Mouse (Mus musculus) neural tube, embryonic 12.5 days (tissue): ENCODE data around the gene Zfp282. TPM values are rescaled to one million over a fixed set of nuclear protein-coding genes. Genes with fewer than 3 reads are reported as not detected.

ENCODE experiments used
- ATAC-seq: fragments of 200-750 bp; cut with Nextera tagmentation; 2 replicates; pipeline ENCODE4 v1.8.0; 2017; ENCODE audit warnings: low read depth, mild to moderate bottlenecking, moderate TSS enrichment, moderate library complexity; ENCODE audit not compliant: low FRiP score
- H3K27ac ChIP-seq: fragments of 300-500 bp; sonication (generic); 2 replicates; pipeline ENCODE4 v1.5.1; 2016
- H3K27me3 ChIP-seq: fragments of 300-500 bp; sonication (generic); replicated peaks from 2 replicates; pipeline ENCODE4 v1.6.1; 2016; ENCODE audit warnings: mild to moderate bottlenecking
- H3K36me3 ChIP-seq: fragments of 300-500 bp; sonication (generic); 2 replicates; pipeline ENCODE4 v1.6.1; 2016; ENCODE audit warnings: mild to moderate bottlenecking
- H3K4me1 ChIP-seq: fragments of 300-500 bp; sonication (generic); 2 replicates; pipeline ENCODE4 v1.6.1; 2016
- H3K4me2 ChIP-seq: fragments of 300-500 bp; sonication (generic); replicated peaks from 2 replicates; pipeline ENCODE4 v1.6.1; 2016; ENCODE audit warnings: mild to moderate bottlenecking
- H3K4me3 ChIP-seq: fragments of 300-500 bp; sonication (generic); 2 replicates; pipeline ENCODE4 v1.5.1; 2016
- H3K9ac ChIP-seq: fragments of 300-500 bp; sonication (generic); 2 replicates; pipeline ENCODE4 v1.6.1; 2016; ENCODE audit warnings: mild to moderate bottlenecking
- H3K9me3 ChIP-seq: fragments of 300-500 bp; sonication (generic); 2 replicates; pipeline ENCODE4 v1.6.1; 2016; ENCODE audit warnings: mild to moderate bottlenecking
- WGBS: fragments of 180-500 bp; shearing (Covaris S2); methylation state at CpG from one replicate; pipeline ENCODE4 v1.1.7; 2016; 5-methylcytosine and 5-hydroxymethylcytosine counted together
- polyA plus RNA-seq: library from polyadenylated mRNA; unstranded; fragments of >200 nt; fragmentation: Nextera tagmentation; extraction: Ambion mirVana; gene quantifications from 2 replicates; pipeline ENCODE4 v1.2.1, GENCODE M21; 2016

Zfp282 gene
- polyA plus RNA-seq, 1 experiment from 2014 or later = 27.0 TPM

DNA sequence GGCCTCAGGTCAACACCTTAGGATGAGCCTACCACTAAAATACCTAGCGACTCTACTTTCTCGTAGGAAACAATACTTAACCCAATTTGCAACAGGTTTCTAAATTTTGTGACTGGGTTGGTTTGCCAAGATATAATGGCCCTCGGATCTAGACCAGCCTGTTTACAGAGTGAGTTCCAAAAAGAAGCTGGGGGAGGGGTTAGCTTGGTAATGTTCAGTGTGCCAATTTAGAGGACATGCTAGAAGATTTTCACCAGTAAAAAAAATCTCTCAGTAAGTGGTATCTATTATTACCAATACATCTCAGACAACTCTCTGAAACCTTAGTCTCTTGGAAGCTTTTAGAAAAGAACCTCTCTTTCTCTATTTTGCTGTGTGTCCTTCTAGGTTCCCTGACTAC lies 66.7 kb downstream of the Zfp282 start:
- Histone ChIP-seq H3K9me3 (no peaks in the 10 kb centered on the region; the same call in 1 of the 2 replicates), H3K9ac (no peak overlapping the region), H3K27me3 (no peaks in the 10 kb centered on the region), H3K27ac (no peak overlapping the region), H3K36me3 (peaks cover 12% of the 10 kb centered on the region), H3K4me1 (no peaks in the 10 kb centered on the region; the same call in 1 of the 2 replicates), H3K4me3 (peak overlapping the region; percentile 40; the same call in 1 of the 2 replicates), H3K4me2 (peak overlapping the region; percentile 86)
- 80% methylated on average over 3 of the region's 3 CpGs for WGBS
- no peak for ATAC-seq

DNA sequence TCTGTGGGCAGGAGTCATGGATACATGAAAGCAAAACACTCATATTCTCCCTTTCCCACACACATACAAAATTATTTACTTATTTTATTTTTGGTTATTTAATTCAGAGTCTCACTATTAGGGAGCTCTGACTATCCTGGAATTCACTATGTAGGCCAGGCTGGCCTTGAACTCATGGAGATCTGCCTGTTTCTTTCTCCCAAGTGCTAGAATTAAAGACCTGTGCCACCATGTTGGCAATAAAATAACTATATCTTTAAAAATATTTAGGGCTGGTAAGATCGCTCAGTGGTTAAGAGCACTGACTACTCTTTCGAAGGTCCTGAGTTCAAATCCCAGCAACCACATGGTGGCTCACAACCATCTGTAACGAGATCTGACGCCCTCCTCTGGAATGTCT lies 70.4 kb downstream of the Zfp282 start:
- Histone ChIP-seq H3K27ac (no peak overlapping the region), H3K4me3 (no peak overlapping the region), H3K9ac (no peak overlapping the region), H3K9me3 (no peaks in the 10 kb centered on the region; the same call in 1 of the 2 replicates), H3K36me3 (peaks cover 12% of the 10 kb centered on the region), H3K4me1 (no peaks in the 10 kb centered on the region; the same call in 1 of the 2 replicates), H3K4me2 (no peak overlapping the region), H3K27me3 (peaks cover 8% of the 10 kb centered on the region)
- ATAC-seq = no peak
- 95% methylated on average over 4 of the region's 4 CpGs for WGBS

DNA sequence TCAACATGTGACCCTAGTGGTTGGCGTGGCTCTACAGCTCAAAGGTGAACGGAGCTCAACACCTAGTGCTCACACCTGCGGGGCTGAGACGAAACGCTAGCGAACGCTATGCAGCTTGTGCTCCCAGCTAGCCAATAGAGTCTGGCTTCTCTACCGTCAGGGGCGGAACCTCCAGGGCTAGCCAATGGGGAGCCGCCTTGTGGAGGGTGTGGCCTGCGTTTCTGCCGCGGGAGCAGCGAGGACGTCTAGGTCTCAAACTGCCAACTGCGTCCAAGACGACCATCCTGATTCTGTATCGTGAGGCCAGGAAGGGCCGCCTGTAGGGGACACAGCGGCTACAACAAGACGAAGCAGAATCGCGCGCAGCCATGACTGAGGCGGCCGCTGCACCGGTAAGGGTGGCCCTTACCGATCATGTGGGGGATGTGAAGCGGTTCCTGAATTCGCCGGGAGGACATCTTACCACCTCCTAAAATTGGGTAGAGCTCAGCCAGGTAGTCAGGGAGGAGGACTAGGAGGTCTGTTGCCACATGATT lies 76.3 kb downstream of the Zfp282 start, which contains the start of gene Zfp956:
Gene Zfp956 (plus strand): TSS at position 200 of the 536 bp plus-strand sequence.
- ATAC-seq = peak; percentile 100
- H3K36me3 ChIP-seq = 0 out of 2 replicates have a peak, but pooled peaks cover 12% of the 10 kb centered on the region
- no peak within 1 kb of the TSS for H3K27ac ChIP-seq
- peak within 1 kb of the TSS; percentile 60 for H3K4me3 ChIP-seq
- H3K4me2 ChIP-seq = peak within 1 kb of the TSS; percentile 80
- under 1% methylated on average over 31 of the region's 31 CpGs for WGBS
- H3K9me3 ChIP-seq = no peaks in the 10 kb centered on the region
- peak within 1 kb of the TSS; percentile 65 for H3K9ac ChIP-seq
- H3K27me3 ChIP-seq = peaks cover 8% of the 10 kb centered on the region
- H3K4me1 ChIP-seq = peaks cover 11% of the 10 kb centered on the region; the same call in 1 of the 2 replicates

DNA sequence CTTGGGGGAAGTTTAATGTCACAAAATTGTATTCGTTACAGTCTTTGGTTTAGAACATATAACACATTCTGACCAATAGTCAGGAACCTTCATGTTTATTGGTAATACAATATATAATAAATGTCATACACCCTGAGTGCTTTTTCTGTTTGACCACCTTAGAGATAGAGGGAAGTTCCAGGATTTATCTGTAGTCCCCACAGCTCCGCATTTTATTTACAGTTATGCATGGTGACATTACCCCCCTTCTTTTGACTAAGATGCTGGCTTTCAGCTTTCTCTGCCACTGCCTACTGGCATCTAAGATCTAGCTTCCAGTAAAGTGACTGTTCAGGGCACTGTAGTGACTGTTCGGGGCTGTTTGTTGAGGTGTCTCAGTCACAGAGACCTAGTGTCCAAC lies 77.4 kb downstream of the Zfp282 start:
- no peak for ATAC-seq
- H3K4me2 ChIP-seq = peak overlapping the region; percentile 80; the same call in 1 of the 2 replicates
- H3K4me3 ChIP-seq = no peak overlapping the region

DNA sequence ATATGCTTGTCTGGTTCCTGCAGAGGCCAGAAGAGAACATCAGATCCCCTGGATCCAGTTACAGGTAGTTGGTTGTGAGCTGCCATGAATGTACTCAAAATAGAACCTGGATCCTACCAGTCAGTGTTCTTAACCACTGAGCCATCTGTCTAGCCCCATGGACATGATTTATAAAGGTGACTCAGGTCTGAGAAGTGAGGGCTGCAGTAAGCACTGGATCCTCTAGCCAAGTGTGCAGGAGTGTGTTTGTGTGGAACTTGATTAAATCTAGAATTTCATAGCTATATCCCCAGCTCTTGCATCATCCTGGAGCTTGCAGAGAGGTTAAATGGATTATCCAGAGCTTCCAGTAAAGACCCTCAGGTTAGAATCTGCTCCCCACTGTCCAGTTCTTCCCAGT lies 80.8 kb downstream of the Zfp282 start:
- no peak for ATAC-seq
- Histone ChIP-seq H3K36me3 (peaks cover 30% of the 10 kb centered on the region), H3K27ac (no peak overlapping the region), H3K9ac (no peak overlapping the region), H3K27me3 (no peaks in the 10 kb centered on the region), H3K4me3 (no peak overlapping the region), H3K4me2 (no peak overlapping the region), H3K4me1 (peaks cover 11% of the 10 kb centered on the region; the same call in 1 of the 2 replicates), H3K9me3 (no peaks in the 10 kb centered on the region)

More for the DNA sequence above, 77.4 kb downstream of the Zfp282 start:
- Histone ChIP-seq H3K27ac (no peak overlapping the region), H3K4me1 (peaks cover 11% of the 10 kb centered on the region; the same call in 1 of the 2 replicates), H3K9me3 (no peaks in the 10 kb centered on the region), H3K9ac (no peak overlapping the region), H3K36me3 (0 out of 2 replicates have a peak, but pooled peaks cover 13% of the 10 kb centered on the region), H3K27me3 (peaks cover 8% of the 10 kb centered on the region)
- 97% methylated on average over 3 of the region's 3 CpGs for WGBS

Other genes starting within 250 kb of the Zfp282 start
- gene Pdia4, start 63.8 kb upstream of the Zfp282 start, polyA plus RNA-seq = 196 and 221 TPM in 2 replicates
- gene Zfp786, start 46.3 kb upstream of the Zfp282 start, polyA plus RNA-seq = 12.8 and 14.8 TPM in 2 replicates
- gene Zfp398, start 41.5 kb upstream of the Zfp282 start, polyA plus RNA-seq = 13.4 and 14.5 TPM in 2 replicates
- 16.8 and 19.6 TPM in 2 replicates for gene Zfp212, start 43.3 kb downstream of the Zfp282 start, polyA plus RNA-seq
- 11.0 and 11.2 TPM in 2 replicates for gene Zfp956, start 76.2 kb downstream of the Zfp282 start, polyA plus RNA-seq
- gene Zfp777, start 171.7 kb downstream of the Zfp282 start, polyA plus RNA-seq = 13.0 and 13.3 TPM in 2 replicates
- 29.4 and 30.3 TPM in 2 replicates for gene Zfp746, start 209.4 kb downstream of the Zfp282 start, polyA plus RNA-seq